27 mouse cellular contexts compared by ENCODE assay signal in the genomic region with DNA sequence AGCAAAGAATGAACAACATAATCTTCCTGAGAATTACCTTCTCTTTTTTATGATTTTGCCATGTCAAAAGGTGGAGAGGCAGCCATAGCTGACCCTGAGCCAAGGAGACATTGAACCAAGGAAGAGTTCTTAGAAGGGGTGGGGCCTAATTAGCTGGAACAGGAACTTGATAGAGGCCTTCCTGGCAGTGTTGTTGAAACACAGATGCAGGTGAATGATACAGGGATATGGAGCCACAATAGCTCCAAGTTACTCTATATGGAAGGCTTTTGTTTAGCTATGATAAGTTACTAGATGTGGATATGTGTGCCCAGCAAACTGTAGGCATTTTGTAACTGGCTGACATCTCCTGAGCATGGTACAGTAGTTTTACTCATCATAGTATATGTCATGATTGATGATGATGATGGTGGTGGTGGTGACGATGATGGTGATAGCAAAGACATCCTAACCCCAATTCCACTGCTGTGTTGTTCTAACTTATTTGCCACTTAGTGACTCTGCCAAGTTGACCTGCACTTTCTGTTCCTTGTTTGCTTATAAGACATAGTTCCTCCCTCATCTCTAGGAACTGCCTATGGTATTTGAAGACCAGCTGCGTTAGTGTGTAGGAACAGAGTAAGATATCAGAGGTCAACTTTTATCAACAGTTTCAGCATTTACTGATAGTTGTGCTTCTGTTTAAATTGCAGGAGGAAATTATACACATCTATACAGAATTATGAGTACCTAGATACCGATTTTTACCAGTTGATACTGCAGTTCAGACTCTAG. TPM values are rescaled to one million over a fixed set of nuclear protein-coding genes. Genes with fewer than 3 reads are reported as not detected.
A peak's percentile ranks its signal among the peaks of the same experiment; 100 is the strongest.
DNase-seq lines count a peak whose midpoint lies in the region; ATAC-seq and TF ChIP-seq lines count a peak whose summit lies in the region.
"Had no signal": no experiment of that assay in that cellular context is flagged by ENCODE, and none has a peak within 500 bp of the region (broad histone marks: within the 10 kb centered on the region; RNA-seq: fewer than 3 reads in every experiment).

No protein-coding gene starts in this region.

- peak overlapping the region; percentile 4 for H3K4me3 ChIP-seq in megakaryocyte, embryonic 14.5 days (replicated peaks)
- H3K4me3 ChIP-seq in intestine, embryonic 16.5 days (ENCODE audit: low read length), result no peak overlapping the region
- H3K4me3 ChIP-seq in small intestine, adult 2 months (ENCODE audit: low read depth, low read length), result no peak overlapping the region
- H3K4me3 ChIP-seq in left cerebral cortex, adult 2 months, result no peak overlapping the region
- H3K4me3 ChIP-seq: embryonic facial prominence, embryonic 13.5 days; embryonic facial prominence, embryonic 15.5 days; erythroblast, embryonic 14.5 days; forebrain, embryonic 10.5 days; forebrain, embryonic 12.5 days had no signal

- intact Hi-C loops in left cerebral cortex, adult 2 months (cut with DNase I), result no loop called here

- 77% methylated on average over 3 of the region's 3 CpGs for WGBS in intestine, embryonic 16.5 days
- WGBS in small intestine, adult 2 months, result 30% methylated on average over 3 of the region's 3 CpGs

- ATAC-seq in megakaryocyte, adult 5-6 weeks (ENCODE audit: poor library complexity, severe bottlenecking), result no peak
- ATAC-seq in intestine, embryonic 16.5 days, result peak; percentile 79
- ATAC-seq: CD4-positive, CD25-positive, alpha-beta regulatory T cell, adult 4 months; forebrain, embryonic 14.5 days; forebrain, embryonic 16.5 days had no signal

- H3K9ac ChIP-seq in intestine, embryonic 16.5 days (ENCODE audit: low read depth, low read length), result no peak overlapping the region
- H3K9ac ChIP-seq: embryonic facial prominence, embryonic 13.5 days; embryonic facial prominence, embryonic 15.5 days; forebrain, embryonic 12.5 days had no signal

- no peak for TF ChIP-seq CTCF in small intestine, adult 2 months (IDR thresholded peaks at IDR 0.05; ENCODE audit: extremely low read depth, insufficient read length, insufficient replicate concordance, low read depth, low read length)
- TF ChIP-seq CTCF in left cerebral cortex, adult 2 months (IDR thresholded peaks at IDR 0.05), result no peak

- H3K36me3 ChIP-seq in megakaryocyte, embryonic 14.5 days (replicated peaks; ENCODE audit: low read length), result no peaks in the 10 kb centered on the region
- no peaks in the 10 kb centered on the region for H3K36me3 ChIP-seq in intestine, embryonic 16.5 days (ENCODE audit: control insufficient read depth, insufficient read depth, low read length)
- H3K36me3 ChIP-seq in small intestine, adult 2 months (ENCODE audit: control insufficient read depth, insufficient read depth, low read length), result 0 out of 2 replicates have a peak, but pooled peaks cover 1% of the 10 kb centered on the region
- H3K36me3 ChIP-seq: embryonic facial prominence, embryonic 13.5 days; embryonic facial prominence, embryonic 15.5 days; forebrain, embryonic 10.5 days; forebrain, embryonic 12.5 days; G1E had no signal

- TF ChIP-seq POLR2A in small intestine, adult 2 months (IDR thresholded peaks at IDR 0.05; ENCODE audit: low read depth, low read length), result no peak

- no peak for DNase-seq in left cerebral cortex, adult 2 months (ENCODE audit: extremely low spot score in 1 of 2, low spot score in 2 of 2)
- no peak for DNase-seq in kidney, postnatal 10 days
- DNase-seq: adrenal gland, adult 2 months; adrenal gland, postnatal 10 days; adrenal gland, postnatal 25 days; B cell, adult 2 months; cerebellum, adult 11 months; cerebellum, adult 18-20 months; cerebellum, adult 8-10 months; cerebellum, postnatal 14 days; cerebellum, postnatal 36 days; embryo, embryonic 11 days had no signal

- H3K4me1 ChIP-seq in megakaryocyte, embryonic 14.5 days, result no peaks in the 10 kb centered on the region
- H3K4me1 ChIP-seq in intestine, embryonic 16.5 days (ENCODE audit: control insufficient read depth, insufficient read depth, low read length), result no peaks in the 10 kb centered on the region
- peaks cover 12% of the 10 kb centered on the region for H3K4me1 ChIP-seq in small intestine, adult 2 months (ENCODE audit: control insufficient read depth, insufficient read depth, insufficient read length, low read length)
- H3K4me1 ChIP-seq: embryonic facial prominence, embryonic 13.5 days; embryonic facial prominence, embryonic 15.5 days; forebrain, embryonic 10.5 days; forebrain, embryonic 12.5 days had no signal

- H3K9me3 ChIP-seq in megakaryocyte, embryonic 14.5 days, result no peaks in the 10 kb centered on the region
- H3K9me3 ChIP-seq in intestine, embryonic 16.5 days (ENCODE audit: control insufficient read depth, low read length), result no peaks in the 10 kb centered on the region
- H3K9me3 ChIP-seq: embryonic facial prominence, embryonic 13.5 days; embryonic facial prominence, embryonic 15.5 days; forebrain, embryonic 10.5 days; forebrain, embryonic 12.5 days; G1E had no signal

- H3K27me3 ChIP-seq in megakaryocyte, embryonic 14.5 days (replicated peaks), result no peaks in the 10 kb centered on the region
- no peaks in the 10 kb centered on the region for H3K27me3 ChIP-seq in intestine, embryonic 16.5 days (replicated peaks; ENCODE audit: control insufficient read depth, insufficient read depth, low read length)
- no peaks in the 10 kb centered on the region for H3K27me3 ChIP-seq in small intestine, adult 2 months (ENCODE audit: control insufficient read depth, insufficient read depth, low read length)
- H3K27me3 ChIP-seq: CH12.LX; embryonic facial prominence, embryonic 13.5 days; embryonic facial prominence, embryonic 15.5 days; forebrain, embryonic 12.5 days had no signal

- no peak overlapping the region; the same call in 1 of the 2 replicates for H3K27ac ChIP-seq in intestine, embryonic 16.5 days (ENCODE audit: low read length)
- peak overlapping the region; percentile 93 for H3K27ac ChIP-seq in small intestine, adult 2 months (ENCODE audit: insufficient read depth, low read depth, low read length)
- H3K27ac ChIP-seq in left cerebral cortex, adult 2 months, result no peak overlapping the region
- H3K27ac ChIP-seq: embryonic facial prominence, embryonic 13.5 days; embryonic facial prominence, embryonic 15.5 days; forebrain, embryonic 10.5 days; forebrain, embryonic 12.5 days had no signal

- no peak overlapping the region for H3K4me2 ChIP-seq in intestine, embryonic 16.5 days (ENCODE audit: low read depth, low read length)
- H3K4me2 ChIP-seq: embryonic facial prominence, embryonic 13.5 days; embryonic facial prominence, embryonic 15.5 days; forebrain, embryonic 12.5 days had no signal

RNA-seq across cellular contexts. Expression of gene Frk, which starts 58.7 kb away (rescaled TPM):
- polyA plus RNA-seq in megakaryocyte, embryonic 14.5 days (2012; ENCODE audit: insufficient read depth, low replicate concordance), result 0.07 TPM in 1 of 2 replicates, not detected in the other
- total RNA-seq in megakaryocyte, adult 5-6 weeks (2015), result not detected in 2 replicates
- not detected in 2 replicates for total RNA-seq in megakaryocyte, adult 5-6 weeks (2017)
- 21.9 and 26.1 TPM in 2 replicates for polyA plus RNA-seq in intestine, embryonic 16.5 days (2015; fragmentation: Nextera tagmentation; extraction: Ambion mirVana)
- polyA plus RNA-seq in small intestine, adult 2 months (2012; rRNA removed), result 11.5 and 13.0 TPM in 2 replicates
- under 1 TPM; 0.32 to 0.56 TPM for total RNA-seq in left cerebral cortex, adult 2 months (2021)
- total RNA-seq: CH12.LX; common myeloid progenitor, adult 5-6 weeks; G1E had no signal
- polyA plus RNA-seq: CD4-positive, CD25-positive, alpha-beta regulatory T cell, adult 4 months; erythroblast, embryonic 14.5 days; G1E had no signal
